Mouse (Mus musculus) embryo, embryonic 10.5 days (tissue): ENCODE measurements at regions not wholly inside any gene's neighbourhood (a gene's known extent, or its start where the extent isn't known, plus 50 kb on each side); places are given as distances from the start of the nearest gene placed in this dataset.
A peak's percentile ranks its signal among the peaks of the same experiment; 100 is the strongest.

Experiments used
- DNase-seq: peaks from one replicate; pipeline ENCODE4 v3.0.0-alpha.2; 2015; ENCODE audit warnings: low spot score

DNA sequence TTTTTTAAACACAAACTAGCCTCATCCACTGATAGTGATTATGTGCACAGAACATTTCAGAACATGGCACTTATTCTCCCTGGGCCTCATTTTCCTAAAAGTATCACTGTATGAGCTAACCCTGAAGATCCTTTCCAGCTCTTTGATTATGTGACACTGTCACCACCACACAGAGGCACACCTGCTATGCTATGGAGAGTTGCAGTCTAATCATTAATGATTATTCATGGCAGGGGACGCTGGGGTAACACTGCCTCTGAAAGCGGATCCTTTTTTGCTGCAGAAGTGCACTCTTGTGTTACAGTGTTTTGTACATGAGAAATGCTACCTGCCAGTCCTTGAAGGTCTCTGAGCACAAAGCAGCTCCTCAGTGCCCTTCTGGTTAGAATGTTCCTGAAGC lies 615.3 kb upstream of the Fbxo33 start:
- DNase-seq: no peak

GRCm38 (mm10) chr12:59822918-59823317 lies 603.4 kb upstream of the Fbxo33 start:
- no peak for DNase-seq

DNA sequence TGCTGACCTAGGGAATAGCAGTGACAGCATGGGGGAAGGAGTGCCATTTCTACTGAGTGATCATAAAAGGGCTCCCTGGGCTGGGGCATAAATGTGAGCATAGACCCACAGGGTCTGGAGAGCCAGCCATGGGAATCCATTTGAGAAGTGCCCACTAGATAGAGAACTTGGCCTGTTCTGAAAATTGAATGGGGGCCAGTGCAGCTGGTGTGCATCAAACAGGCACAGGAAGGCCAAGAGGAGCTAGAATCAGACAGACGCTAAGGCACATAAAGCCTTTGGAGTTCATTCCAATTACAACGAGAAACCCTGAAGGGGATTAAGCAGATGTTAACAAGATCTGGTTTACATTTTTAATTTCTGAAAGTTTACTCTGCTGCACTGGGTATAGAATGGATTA lies 602.9 kb upstream of the Fbxo33 start:
- DNase-seq: no peak

DNA sequence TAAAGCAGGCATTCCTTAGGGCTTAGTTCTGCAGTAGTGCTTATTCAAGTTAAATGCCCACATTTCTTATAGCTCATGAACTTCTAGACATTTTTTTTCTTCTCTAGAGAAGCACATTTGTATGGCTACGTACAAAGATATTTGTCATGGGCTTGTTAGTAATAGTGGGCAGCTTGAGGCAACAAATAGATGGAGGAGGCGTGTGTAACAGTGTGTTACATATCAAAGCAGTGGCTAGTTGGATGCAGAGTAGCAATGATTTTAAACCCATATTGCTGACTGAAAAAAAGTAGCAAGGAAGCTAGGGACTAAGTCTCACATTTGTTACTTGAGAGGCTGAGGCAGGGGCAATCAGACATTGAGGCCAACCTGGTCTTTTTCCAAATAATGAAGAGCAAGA lies 602.2 kb upstream of the Fbxo33 start:
- no peak for DNase-seq

DNA sequence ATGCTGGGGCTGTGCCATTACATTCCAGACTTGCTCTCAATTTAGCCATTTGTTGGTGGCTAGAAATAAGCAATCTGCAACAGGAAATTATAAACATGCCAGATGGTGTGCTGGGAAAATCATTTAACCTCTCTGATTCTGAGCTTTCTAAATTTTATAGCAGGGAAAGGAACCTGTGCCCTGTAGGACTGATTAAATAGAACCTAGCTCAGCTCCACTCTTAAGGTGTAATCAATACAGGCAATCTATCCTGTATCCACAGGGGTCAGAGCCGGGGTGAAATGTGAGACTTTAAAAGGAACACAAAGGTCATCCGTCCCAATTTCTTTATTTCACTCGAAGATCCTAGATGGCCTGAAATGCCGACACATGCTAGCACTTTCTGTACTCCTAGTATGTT lies 596.4 kb upstream of the Fbxo33 start:
- DNase-seq: peak; percentile 3

- no peak for DNase-seq
Observed at GRCm38 (mm10) chr12:59814356-59814755, 594.8 kb upstream of the Fbxo33 start.

DNA sequence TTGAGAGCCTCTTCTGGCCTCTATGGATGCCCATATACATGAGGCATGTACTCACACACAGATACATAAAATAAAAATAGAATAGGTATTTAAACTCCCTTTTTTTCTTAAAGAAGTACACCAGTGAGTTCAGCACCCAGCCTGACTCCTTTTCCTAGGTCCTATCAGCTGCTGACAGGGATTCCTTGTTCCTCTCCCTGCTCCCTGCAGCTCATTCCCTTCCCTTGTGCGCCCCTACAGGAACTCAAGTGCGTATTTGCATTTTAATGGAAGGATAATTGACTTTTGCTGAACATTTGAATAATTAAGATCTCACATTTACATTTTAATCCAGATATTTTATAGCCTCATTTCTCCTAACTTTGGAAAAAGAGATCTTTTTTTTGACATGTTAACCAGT lies 589.7 kb upstream of the Fbxo33 start:
- DNase-seq: no peak

GRCm38 (mm10) chr12:59798051-59798450 lies 578.5 kb upstream of the Fbxo33 start:
- DNase-seq: peak; percentile 40

DNA sequence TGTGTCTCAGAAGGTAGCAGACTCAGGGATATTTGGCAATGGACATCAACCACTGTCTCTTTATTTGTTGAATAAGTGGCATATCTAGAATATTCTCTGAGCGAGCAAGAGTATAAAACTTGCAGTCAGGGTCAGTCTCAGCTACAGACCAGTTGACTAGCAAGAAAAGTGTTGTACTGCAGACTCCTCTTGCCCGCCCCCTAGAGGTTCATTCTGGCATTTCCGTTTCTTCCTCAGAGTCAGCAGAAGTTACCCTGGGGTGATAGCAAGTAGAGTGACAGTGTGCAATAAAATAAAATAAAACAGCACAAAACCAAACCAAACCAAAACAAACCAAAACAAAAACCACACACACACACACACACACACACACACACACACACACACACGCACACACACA lies 571.9 kb upstream of the Fbxo33 start:
- peak; percentile 46 for DNase-seq

DNA sequence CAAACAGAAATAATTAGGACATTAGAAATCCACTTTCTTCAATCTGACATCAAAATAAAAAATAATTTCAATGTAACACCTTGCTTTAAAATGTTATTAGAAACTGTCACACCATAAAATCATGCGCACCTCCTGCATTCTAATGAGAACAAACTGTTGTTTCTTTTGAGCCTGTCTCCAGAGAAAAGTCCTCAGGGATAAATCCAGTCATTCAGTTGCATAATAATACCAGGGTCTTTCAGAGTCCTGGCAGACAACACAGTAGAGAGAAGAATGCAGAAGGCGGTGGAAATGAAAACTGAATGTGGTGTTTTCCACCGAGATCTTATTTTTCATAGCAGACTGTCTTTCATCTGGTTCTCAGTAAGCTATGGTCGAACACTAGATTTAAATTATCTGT lies 567.3 kb upstream of the Fbxo33 start:
- DNase-seq: no peak

DNA sequence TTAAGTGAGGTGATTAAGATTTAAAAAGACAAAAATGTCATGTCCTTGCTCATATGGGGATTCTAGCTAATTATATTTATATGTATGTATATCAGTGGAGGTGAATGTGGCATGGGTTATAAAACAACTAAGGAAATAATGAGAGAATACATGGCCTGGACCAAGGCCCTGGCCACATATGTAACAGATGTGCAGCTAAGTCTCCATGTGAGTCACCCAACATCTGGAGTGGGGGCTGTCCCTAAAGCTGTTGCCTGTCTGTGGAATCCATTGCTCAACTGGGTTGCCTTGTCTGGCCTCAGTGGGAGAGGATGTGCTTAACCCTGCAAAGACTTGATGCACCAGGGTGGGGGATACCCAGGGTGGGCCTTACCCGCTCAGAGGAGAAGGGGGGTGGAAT lies 551.5 kb upstream of the Fbxo33 start:
- DNase-seq: no peak

DNA sequence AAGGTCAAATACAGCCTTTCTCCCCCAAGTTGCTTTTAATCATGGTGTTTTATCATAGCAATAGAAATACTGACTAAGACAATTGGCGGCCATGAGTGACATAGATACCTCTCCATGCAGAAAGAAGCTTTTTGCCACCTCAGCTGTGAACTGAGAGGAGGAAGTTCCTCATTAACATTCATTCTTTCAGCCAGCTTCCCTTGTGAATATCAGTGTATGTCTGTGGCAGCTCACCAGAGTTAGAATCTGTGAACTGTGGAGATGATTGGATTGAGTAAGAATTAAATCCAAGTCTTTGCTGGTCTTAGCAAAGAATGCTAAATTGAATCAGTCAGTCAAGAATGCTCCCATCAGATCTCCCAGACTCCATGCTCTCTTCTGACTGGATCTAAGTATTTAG lies 542.7 kb upstream of the Fbxo33 start:
- DNase-seq: no peak

DNA sequence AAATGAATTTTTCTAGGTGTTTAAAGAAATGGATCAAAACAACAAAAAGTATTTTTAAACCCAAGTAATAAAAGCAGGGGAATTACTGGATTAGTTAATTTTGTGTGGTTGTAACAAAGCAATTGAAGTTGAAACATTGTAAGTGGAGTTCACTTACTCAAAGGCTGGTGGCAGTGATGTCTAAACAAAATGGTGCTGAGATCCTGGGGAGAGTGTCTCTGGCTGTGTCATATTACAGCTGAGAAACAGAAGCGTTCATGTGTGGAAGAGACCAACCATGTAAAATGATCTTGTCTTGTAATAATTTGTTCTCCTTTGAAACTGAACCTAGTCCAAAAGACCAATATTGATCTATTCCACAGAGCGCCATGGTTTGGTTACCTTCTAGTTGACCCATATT lies 525.2 kb upstream of the Fbxo33 start:
- no peak for DNase-seq

- DNase-seq: no peak
Observed at GRCm38 (mm10) chr12:59743211-59743610, 523.7 kb upstream of the Fbxo33 start.

- DNase-seq: no peak
Observed at GRCm38 (mm10) chr12:59724951-59725350, 505.4 kb upstream of the Fbxo33 start.

GRCm38 (mm10) chr12:59722471-59723182 lies 503.1 kb upstream of the Fbxo33 start:
- DNase-seq: no peak

- no peak for DNase-seq
Observed at GRCm38 (mm10) chr12:59713216-59713615, 493.7 kb upstream of the Fbxo33 start.

DNA sequence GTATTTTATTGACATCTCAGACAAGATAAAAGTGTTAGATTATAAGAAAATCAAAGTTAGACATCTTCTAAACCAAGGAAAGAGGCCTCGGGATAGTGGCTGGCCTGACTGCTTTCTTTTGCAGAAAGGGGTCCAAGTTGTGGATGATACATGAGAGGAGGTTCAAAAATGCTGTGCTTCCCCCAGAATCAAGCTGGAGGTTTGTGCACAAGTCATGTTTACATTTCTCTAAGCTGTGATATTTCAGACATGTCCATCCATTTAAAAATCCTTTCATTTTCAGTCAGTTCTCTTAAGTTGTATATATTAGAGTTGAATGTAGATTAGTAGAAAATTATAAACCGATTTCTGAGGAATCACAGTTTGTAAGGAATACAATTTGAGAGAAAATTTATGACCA lies 463.7 kb upstream of the Fbxo33 start:
- DNase-seq: no peak

- no peak for DNase-seq
Observed at GRCm38 (mm10) chr12:59663161-59663560, 443.6 kb upstream of the Fbxo33 start.

DNA sequence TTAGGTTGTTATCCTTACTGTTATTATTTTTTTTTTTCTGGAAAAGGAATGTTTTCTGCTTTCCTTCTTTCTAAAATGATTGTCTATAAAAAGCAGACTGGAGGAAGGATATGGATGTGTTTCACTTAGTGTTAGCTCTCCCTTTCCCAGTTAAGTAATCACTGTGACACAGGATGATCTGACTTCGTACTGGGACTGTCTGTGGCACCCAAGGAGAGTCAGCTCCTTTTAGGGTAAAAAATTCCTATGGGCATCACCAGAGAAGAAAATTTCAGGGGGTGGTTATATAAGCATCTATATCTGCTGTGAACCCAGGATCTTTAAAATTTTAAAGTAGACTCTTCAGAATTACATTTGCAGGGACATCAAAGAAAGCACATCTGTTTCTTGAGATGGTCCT lies 411.2 kb upstream of the Fbxo33 start:
- DNase-seq: no peak

- no peak for DNase-seq
Observed at GRCm38 (mm10) chr12:59623147-59623546, 403.6 kb upstream of the Fbxo33 start.

GRCm38 (mm10) chr12:59621132-59621531 lies 401.6 kb upstream of the Fbxo33 start:
- no peak for DNase-seq

- no peak for DNase-seq
Observed at GRCm38 (mm10) chr12:59620340-59620739, 400.8 kb upstream of the Fbxo33 start.

DNA sequence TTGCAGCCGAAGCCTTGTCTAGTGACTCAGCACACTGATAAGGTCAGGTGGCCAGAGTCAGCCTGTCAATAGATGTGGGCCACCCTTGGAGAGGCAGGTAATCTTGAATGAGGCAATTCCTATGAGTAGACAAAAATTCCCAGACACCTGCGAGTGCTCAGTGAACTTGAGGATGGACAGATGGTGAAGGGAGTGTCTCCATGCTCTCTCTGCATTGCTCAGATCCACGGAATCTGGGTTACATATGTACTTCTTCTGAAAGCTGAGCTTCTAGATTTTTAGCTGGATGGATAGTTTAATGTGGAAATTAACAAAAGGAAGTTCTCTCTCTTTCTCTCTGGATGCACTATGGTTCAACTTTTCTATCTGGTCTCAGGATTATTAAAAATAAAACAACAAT lies 396.6 kb upstream of the Fbxo33 start:
- DNase-seq: no peak

GRCm38 (mm10) chr12:59599785-59600184 lies 380.3 kb upstream of the Fbxo33 start:
- no peak for DNase-seq
